Mouse (Mus musculus): ENCODE data around the gene Cabin1. TPM values are rescaled to one million over a fixed set of nuclear protein-coding genes. Genes with fewer than 3 reads are reported as not detected.

The Cabin1 gene
- polyA plus RNA-seq, 1 experiment from 2014 or later, result 14.3 TPM

- Histone ChIP-seq H3K4me1 (replicated peaks) (peaks cover 34% of the 10 kb centered on the region), H3K27ac (replicated peaks) (no peak overlapping the region), H3K36me3 (replicated peaks) (peaks cover 77% of the 10 kb centered on the region), H3K4me3 (replicated peaks) (no peak overlapping the region), H3K9me3 (replicated peaks) (no peaks in the 10 kb centered on the region), H3K4me2 (no peak overlapping the region), H3K27me3 (no peaks in the 10 kb centered on the region), H3K9ac (no peak overlapping the region)
- 69% methylated on average over 2 of the region's 2 CpGs for WGBS (ENCODE audit: insufficient replicate concordance)
- ATAC-seq (ENCODE audit: insufficient read depth), result no peak
Observed at GRCm38 (mm10) chr10:75710210-75710609, 53.9 kb downstream of the Cabin1 start.

- Histone ChIP-seq H3K9me3 (replicated peaks) (no peaks in the 10 kb centered on the region), H3K27ac (replicated peaks) (peak overlapping the region; percentile 7; the same call in 1 of the 2 replicates), H3K9ac (no peak overlapping the region), H3K27me3 (no peaks in the 10 kb centered on the region), H3K4me2 (no peak overlapping the region), H3K4me1 (replicated peaks) (peaks cover 43% of the 10 kb centered on the region), H3K36me3 (replicated peaks) (peaks cover 76% of the 10 kb centered on the region), H3K4me3 (replicated peaks) (no peak overlapping the region)
- 88% methylated on average over 9 of the region's 9 CpGs for WGBS (ENCODE audit: insufficient replicate concordance)
- ATAC-seq (ENCODE audit: insufficient read depth), result no peak
Observed at GRCm38 (mm10) chr10:75709261-75709660, 54.9 kb downstream of the Cabin1 start.

GRCm38 (mm10) chr10:75708633-75708992 is 55.5 kb downstream of the Cabin1 start:
- H3K4me2 ChIP-seq, result no peak overlapping the region
- H3K4me1 ChIP-seq (replicated peaks), result peaks cover 50% of the 10 kb centered on the region
- H3K4me3 ChIP-seq (replicated peaks), result no peak overlapping the region
- 62% methylated on average over 9 of the region's 9 CpGs for WGBS (ENCODE audit: insufficient replicate concordance)
- H3K27me3 ChIP-seq, result no peaks in the 10 kb centered on the region
- no peak overlapping the region for H3K9ac ChIP-seq
- H3K9me3 ChIP-seq (replicated peaks), result no peaks in the 10 kb centered on the region
- ATAC-seq (ENCODE audit: insufficient read depth), result no peak
- H3K36me3 ChIP-seq (replicated peaks), result peaks cover 77% of the 10 kb centered on the region
- peak overlapping the region; percentile 96; the same call in 1 of the 2 replicates for H3K27ac ChIP-seq (replicated peaks)

- H3K4me2 ChIP-seq, result no peak overlapping the region
- H3K4me1 ChIP-seq (replicated peaks), result peaks cover 54% of the 10 kb centered on the region
- 83% methylated on average over 3 of the region's 3 CpGs for WGBS (ENCODE audit: insufficient replicate concordance)
- H3K9ac ChIP-seq, result no peak overlapping the region
- no peak for ATAC-seq (ENCODE audit: insufficient read depth)
- H3K27ac ChIP-seq (replicated peaks), result peak overlapping the region; percentile 96
- H3K36me3 ChIP-seq (replicated peaks), result peaks cover 77% of the 10 kb centered on the region
- no peak overlapping the region for H3K4me3 ChIP-seq (replicated peaks)
- no peaks in the 10 kb centered on the region for H3K27me3 ChIP-seq
- H3K9me3 ChIP-seq (replicated peaks), result no peaks in the 10 kb centered on the region
Observed at GRCm38 (mm10) chr10:75707901-75708632, 56.1 kb downstream of the Cabin1 start.

- Histone ChIP-seq H3K9ac (peak overlapping the region; percentile 56), H3K27ac (replicated peaks) (peak overlapping the region; percentile 96), H3K36me3 (replicated peaks) (peaks cover 74% of the 10 kb centered on the region), H3K4me1 (replicated peaks) (peaks cover 61% of the 10 kb centered on the region), H3K4me2 (peak overlapping the region; percentile 56), H3K9me3 (replicated peaks) (no peaks in the 10 kb centered on the region), H3K4me3 (replicated peaks) (no peak overlapping the region; the same call in 1 of the 2 replicates), H3K27me3 (no peaks in the 10 kb centered on the region)
- ATAC-seq (ENCODE audit: insufficient read depth), result peak; percentile 76
- 38% methylated on average over 8 of the region's 8 CpGs for WGBS (ENCODE audit: insufficient replicate concordance)
Observed at GRCm38 (mm10) chr10:75706632-75707216, 57.4 kb downstream of the Cabin1 start.

GRCm38 (mm10) chr10:75705681-75706400 is 58.3 kb downstream of the Cabin1 start:
- ATAC-seq (ENCODE audit: insufficient read depth), result peak; percentile 95
- peaks cover 70% of the 10 kb centered on the region for H3K36me3 ChIP-seq (replicated peaks)
- no peak overlapping the region for H3K9ac ChIP-seq
- H3K9me3 ChIP-seq (replicated peaks), result no peaks in the 10 kb centered on the region
- WGBS (ENCODE audit: insufficient replicate concordance), result 36% methylated on average over 7 of the region's 7 CpGs
- H3K4me2 ChIP-seq, result peak overlapping the region; percentile 56
- no peaks in the 10 kb centered on the region for H3K27me3 ChIP-seq
- H3K4me1 ChIP-seq (replicated peaks), result peaks cover 61% of the 10 kb centered on the region
- H3K4me3 ChIP-seq (replicated peaks), result no peak overlapping the region; the same call in 1 of the 2 replicates
- peak overlapping the region; percentile 96 for H3K27ac ChIP-seq (replicated peaks)

- no peak overlapping the region for H3K4me3 ChIP-seq (replicated peaks)
- H3K4me2 ChIP-seq, result no peak overlapping the region
- H3K9me3 ChIP-seq (replicated peaks), result no peaks in the 10 kb centered on the region
- WGBS (ENCODE audit: insufficient replicate concordance), result 84% methylated on average over 15 of the region's 15 CpGs
- H3K36me3 ChIP-seq (replicated peaks), result peaks cover 70% of the 10 kb centered on the region
- no peak for ATAC-seq (ENCODE audit: insufficient read depth)
- no peaks in the 10 kb centered on the region for H3K27me3 ChIP-seq
- H3K27ac ChIP-seq (replicated peaks), result peak overlapping the region; percentile 96
- H3K9ac ChIP-seq, result no peak overlapping the region
- peaks cover 72% of the 10 kb centered on the region for H3K4me1 ChIP-seq (replicated peaks)
Observed at GRCm38 (mm10) chr10:75704212-75705185, 59.6 kb downstream of the Cabin1 start.

GRCm38 (mm10) chr10:75703504-75703903 is 60.6 kb downstream of the Cabin1 start:
- Histone ChIP-seq H3K27me3 (no peaks in the 10 kb centered on the region), H3K9ac (no peak overlapping the region), H3K4me1 (replicated peaks) (peaks cover 81% of the 10 kb centered on the region), H3K4me2 (no peak overlapping the region), H3K9me3 (replicated peaks) (no peaks in the 10 kb centered on the region), H3K4me3 (replicated peaks) (no peak overlapping the region), H3K27ac (replicated peaks) (peak overlapping the region; percentile 96), H3K36me3 (replicated peaks) (peaks cover 70% of the 10 kb centered on the region)
- no peak for ATAC-seq (ENCODE audit: insufficient read depth)
- 71% methylated on average over 1 of the region's 1 CpGs for WGBS (ENCODE audit: insufficient replicate concordance)

- Histone ChIP-seq H3K4me3 (replicated peaks) (no peak overlapping the region), H3K4me1 (replicated peaks) (peaks cover 81% of the 10 kb centered on the region), H3K36me3 (replicated peaks) (peaks cover 68% of the 10 kb centered on the region), H3K27me3 (no peaks in the 10 kb centered on the region), H3K9ac (no peak overlapping the region; the same call in 1 of the 2 replicates), H3K27ac (replicated peaks) (peak overlapping the region; percentile 64), H3K9me3 (replicated peaks) (no peaks in the 10 kb centered on the region), H3K4me2 (no peak overlapping the region)
- WGBS (ENCODE audit: insufficient replicate concordance), result 49% methylated on average over 2 of the region's 2 CpGs
- no peak for ATAC-seq (ENCODE audit: insufficient read depth)
Observed at GRCm38 (mm10) chr10:75702494-75702893, 61.6 kb downstream of the Cabin1 start.

- Histone ChIP-seq H3K36me3 (replicated peaks) (peaks cover 67% of the 10 kb centered on the region), H3K9ac (no peak overlapping the region), H3K4me2 (no peak overlapping the region), H3K9me3 (replicated peaks) (no peaks in the 10 kb centered on the region), H3K27ac (replicated peaks) (peak overlapping the region; percentile 25; the same call in 1 of the 2 replicates), H3K27me3 (no peaks in the 10 kb centered on the region), H3K4me3 (replicated peaks) (no peak overlapping the region), H3K4me1 (replicated peaks) (peaks cover 81% of the 10 kb centered on the region)
- 78% methylated on average over 6 of the region's 6 CpGs for WGBS (ENCODE audit: insufficient replicate concordance)
- no peak for ATAC-seq (ENCODE audit: insufficient read depth)
Observed at GRCm38 (mm10) chr10:75701280-75701679, 62.9 kb downstream of the Cabin1 start.

All from liver, embryonic 15.5 days (tissue).